Mouse (Mus musculus) CH12.LX (cell line): ENCODE measurements at regions not wholly inside any gene's neighbourhood (a gene's known extent, or its start where the extent isn't known, plus 50 kb on each side); places are given as distances from the start of the nearest gene placed in this dataset.
A peak's percentile ranks its signal among the peaks of the same experiment; 100 is the strongest.

Source experiments
- DNase-seq: peaks from one replicate; pipeline ENCODE4 v3.0.0-alpha.2; 2013; ENCODE audit errors: extremely low read depth
- H3K27ac ChIP-seq: 2 replicates; pipeline ENCODE4 v1.5.1; 2012; ENCODE audit warnings: low read depth, mild to moderate bottlenecking, control low read depth, moderate library complexity; ENCODE audit not compliant: insufficient read depth
- H3K27me3 ChIP-seq: replicated peaks from 2 replicates; pipeline ENCODE3; 2012; ENCODE audit warnings: inconsistent platforms
- H3K36me3 ChIP-seq, 2 experiments: replicated peaks in 1 of 2; 2 replicates each; pipeline versions ENCODE3 to v1.6.1; 2012; ENCODE audit warnings: inconsistent platforms in 1 of 2, low read length in 1 of 2, mild to moderate bottlenecking in 1 of 2, mixed read lengths in 1 of 2, moderate library complexity in 1 of 2; ENCODE audit not compliant: control insufficient read depth in 1 of 2, insufficient read depth in 1 of 2
- H3K4me1 ChIP-seq, 2 experiments: 2 replicates each; pipeline ENCODE4 v1.6.1; 2012; ENCODE audit warnings: inconsistent platforms in 1 of 2, moderate library complexity in 1 of 2; ENCODE audit not compliant: insufficient read depth in 2 of 2, control insufficient read depth in 1 of 2
- H3K4me2 ChIP-seq: 2 replicates; pipeline ENCODE4 v1.6.1; 2012; ENCODE audit warnings: low read depth, mild to moderate bottlenecking, control low read depth; ENCODE audit not compliant: poor library complexity, insufficient read depth, severe bottlenecking
- H3K4me3 ChIP-seq, 3 experiments: fragments of 150-350 bp in 1 of 3; sonication (generic) in 1 of 3; replicated peaks in 1 of 3; 2 replicates each; pipeline versions ENCODE3 to v1.5.1; 2011 to 2012; ENCODE audit warnings: low read depth in 2 of 3, low read length in 2 of 3, mild to moderate bottlenecking in 2 of 3, moderate library complexity in 2 of 3, control low read depth in 1 of 3, improper control_type of control experiment in 1 of 3, inconsistent platforms in 1 of 3, mixed read lengths in 1 of 3; ENCODE audit not compliant: poor library complexity in 1 of 3
- H3K79me2 ChIP-seq: replicated peaks from 2 replicates; pipeline ENCODE4 v1.6.1; 2012; ENCODE audit warnings: mild to moderate bottlenecking, moderate library complexity; ENCODE audit not compliant: control insufficient read depth, poor library complexity, insufficient read depth, severe bottlenecking; ENCODE audit errors: extremely low read depth
- H3K9ac ChIP-seq: 2 replicates; pipeline ENCODE4 v1.6.1; 2012; ENCODE audit warnings: low read depth, mild to moderate bottlenecking, control low read depth, moderate library complexity; ENCODE audit not compliant: insufficient read depth
- H3K9me3 ChIP-seq: replicated peaks from 2 replicates; pipeline ENCODE3; 2012; ENCODE audit warnings: low read length, inconsistent platforms, mixed read lengths
- BHLHE40 ChIP-seq: IDR thresholded peaks from 2 replicates; pipeline ENCODE4 v1.6.1; 2011; ENCODE audit warnings: mild to moderate bottlenecking, low read depth, low read length, improper control_type of control experiment
- CHD1 ChIP-seq: IDR thresholded peaks from 2 replicates; pipeline ENCODE4 v1.6.1; 2012; ENCODE audit warnings: low read depth, low read length, improper control_type of control experiment, inconsistent platforms
- CTCF ChIP-seq, 2 experiments: IDR thresholded peaks in 1 of 2; conservative IDR thresholded peaks in 1 of 2; 2 replicates each; pipeline ENCODE4 v1.5.1; 2011 to 2012; ENCODE audit warnings: low read depth in 2 of 2, low read length in 2 of 2, improper control_type of control experiment in 1 of 2, inconsistent platforms in 1 of 2, mild to moderate bottlenecking in 1 of 2, moderate library complexity in 1 of 2
- E2F4 ChIP-seq: IDR thresholded peaks from 2 replicates; pipeline ENCODE4 v1.6.1; 2011; ENCODE audit warnings: low read depth, low read length, improper control_type of control experiment; ENCODE audit not compliant: insufficient replicate concordance
- ELF1 ChIP-seq: IDR thresholded peaks from 2 replicates; pipeline ENCODE4 v1.6.1; 2014; ENCODE audit warnings: low read depth, mild to moderate bottlenecking, inconsistent platforms, low read length, improper control_type of control experiment
- ETS1 ChIP-seq: conservative IDR thresholded peaks from 2 replicates; pipeline ENCODE4 v1.6.1; 2012; ENCODE audit warnings: low read depth, mild to moderate bottlenecking, inconsistent platforms, low read length, improper control_type of control experiment, moderate library complexity
- HCFC1 ChIP-seq: IDR thresholded peaks from 2 replicates; pipeline ENCODE4 v1.6.1; 2012; ENCODE audit warnings: low read depth, mild to moderate bottlenecking, inconsistent platforms, low read length, improper control_type of control experiment
- IRF4 ChIP-seq: IDR thresholded peaks from 2 replicates; pipeline ENCODE4 v1.6.1; 2014; ENCODE audit warnings: low read depth, mild to moderate bottlenecking, inconsistent platforms, low read length, improper control_type of control experiment
- JUN ChIP-seq: IDR thresholded peaks from 2 replicates; pipeline ENCODE4 v1.6.1; 2011; ENCODE audit warnings: low read depth, mild to moderate bottlenecking, low read length, improper control_type of control experiment, moderate library complexity; ENCODE audit not compliant: insufficient read depth
- JUND ChIP-seq: conservative IDR thresholded peaks from 2 replicates; pipeline ENCODE4 v1.6.1; 2011; ENCODE audit warnings: low read depth, low read length, improper control_type of control experiment
- KAT2A ChIP-seq: IDR thresholded peaks from 2 replicates; pipeline ENCODE4 v1.6.1; 2012; ENCODE audit warnings: low read length, improper control_type of control experiment, inconsistent platforms; ENCODE audit not compliant: insufficient replicate concordance
- MAFK ChIP-seq: IDR thresholded peaks from 2 replicates; pipeline ENCODE4 v1.6.1; 2011; ENCODE audit warnings: low read length, improper control_type of control experiment; ENCODE audit not compliant: insufficient replicate concordance
- MAX ChIP-seq: IDR thresholded peaks from 2 replicates; pipeline ENCODE4 v1.6.1; 2011; ENCODE audit warnings: low read length, improper control_type of control experiment
- MAZ ChIP-seq: IDR thresholded peaks from 2 replicates; pipeline ENCODE4 v1.6.1; 2012; ENCODE audit warnings: low read depth, mild to moderate bottlenecking, inconsistent platforms, low read length, improper control_type of control experiment, moderate library complexity
- MEF2A ChIP-seq: IDR thresholded peaks from 2 replicates; pipeline ENCODE4 v1.6.1; 2014; ENCODE audit warnings: low read depth, mild to moderate bottlenecking, inconsistent platforms, low read length, improper control_type of control experiment, borderline replicate concordance
- MYC ChIP-seq: IDR thresholded peaks from 2 replicates; pipeline ENCODE4 v1.6.1; 2011; ENCODE audit warnings: low read depth, mild to moderate bottlenecking, improper control_type of control experiment, low read length
- NELFE ChIP-seq: IDR thresholded peaks from 2 replicates; pipeline ENCODE4 v1.6.1; 2011; ENCODE audit warnings: low read depth, low read length, improper control_type of control experiment
- NRF1 ChIP-seq: IDR thresholded peaks from 2 replicates; pipeline ENCODE4 v1.6.1; 2014; ENCODE audit warnings: low read depth, mild to moderate bottlenecking, inconsistent platforms, low read length, improper control_type of control experiment, moderate library complexity
- POLR2A ChIP-seq: IDR thresholded peaks from 2 replicates; pipeline ENCODE4 v1.6.1; 2011; ENCODE audit warnings: low read depth, mild to moderate bottlenecking, improper control_type of control experiment, low read length
- RAD21 ChIP-seq: IDR thresholded peaks from 2 replicates; pipeline ENCODE4 v1.6.1; 2011; ENCODE audit warnings: low read depth, mild to moderate bottlenecking, low read length, improper control_type of control experiment, moderate library complexity
- SIN3A ChIP-seq: IDR thresholded peaks from 2 replicates; pipeline ENCODE4 v1.6.1; 2012; ENCODE audit warnings: low read length, improper control_type of control experiment, inconsistent platforms
- SMC3 ChIP-seq: IDR thresholded peaks from 2 replicates; pipeline ENCODE4 v1.6.1; 2011; ENCODE audit warnings: low read depth, low read length, improper control_type of control experiment
- TBP ChIP-seq: conservative IDR thresholded peaks from 2 replicates; pipeline ENCODE4 v1.6.1; 2011; ENCODE audit warnings: low read depth, low read length, improper control_type of control experiment
- UBTF ChIP-seq: IDR thresholded peaks from 2 replicates; pipeline ENCODE4 v1.6.1; 2012; ENCODE audit warnings: low read depth, mild to moderate bottlenecking, inconsistent platforms, low read length, improper control_type of control experiment, moderate library complexity
- USF1 ChIP-seq: IDR thresholded peaks from 2 replicates; pipeline ENCODE4 v1.6.1; 2014; ENCODE audit warnings: low read depth, mild to moderate bottlenecking, inconsistent platforms, low read length, improper control_type of control experiment
- ZC3H11A ChIP-seq: IDR thresholded peaks from 2 replicates; pipeline ENCODE4 v1.6.1; 2012; ENCODE audit warnings: low read depth, mild to moderate bottlenecking, inconsistent platforms, low read length, improper control_type of control experiment
- ZKSCAN1 ChIP-seq: IDR thresholded peaks from 2 replicates; pipeline ENCODE4 v1.6.1; 2012; ENCODE audit warnings: low read depth, inconsistent platforms, low read length, improper control_type of control experiment, borderline replicate concordance
- ZMIZ1 ChIP-seq: IDR thresholded peaks from 2 replicates; pipeline ENCODE4 v1.6.1; 2012; ENCODE audit warnings: low read depth, mild to moderate bottlenecking, inconsistent platforms, low read length, improper control_type of control experiment
- ZNF384 ChIP-seq: IDR thresholded peaks from 2 replicates; pipeline ENCODE4 v1.6.1; 2012; ENCODE audit warnings: low read depth, low read length, improper control_type of control experiment, inconsistent platforms
- dilution Hi-C: fragments of 300-500 bp; cut with MboI; formaldehyde crosslinking; loops from 2 replicates; pipeline ENCODE4 v1.14.3; 2020; ENCODE audit warnings: low sequenced_read_pairs; ENCODE audit not compliant: extremely low pct_unique_long_range_greater_than_20kb, extremely low pct_ligation_motif_present
- in situ Hi-C: fragments of 300-500 bp; cut with MboI; formaldehyde crosslinking; loops from 3 replicates; pipeline ENCODE4 v1.14.3; 2019; ENCODE audit warnings: low sequenced_read_pairs, low pct_ligation_motif_present, low pct_unique_long_range_greater_than_20kb, mixed read lengths

GRCm38 (mm10) chr5:136622152-136622551 lies 54.9 kb upstream of the Cux1 start:
- Histone ChIP-seq H3K27me3 (peaks cover 72% of the 10 kb centered on the region), H3K4me2 (no peak overlapping the region), H3K36me3 (no peaks in the 10 kb centered on the region), H3K9me3 (no peaks in the 10 kb centered on the region), H3K9ac (no peak overlapping the region), H3K4me3 (no peak overlapping the region)
- in situ Hi-C loops: loop anchor here (5.0 kb wide), 1 partner anchor 50 kb away; no protein-coding TSS in a partner anchor
- TF ChIP-seq ETS1 (no peak), JUND (no peak), ZNF384 (peak; percentile 72; the same call in 1 of the 2 replicates)
- TF ChIP-seq, all 38 proteins: peak for 1
- DNase-seq: no peak
- no peaks in the 10 kb centered on the region for H3K79me2 ChIP-seq
- no peak overlapping the region for H3K27ac ChIP-seq
- dilution Hi-C loops: no loop called here
- peaks cover 0 to 7% of the 10 kb centered on the region in 2 experiments; a peak in 2 of 4 replicates for H3K4me1 ChIP-seq

DNA sequence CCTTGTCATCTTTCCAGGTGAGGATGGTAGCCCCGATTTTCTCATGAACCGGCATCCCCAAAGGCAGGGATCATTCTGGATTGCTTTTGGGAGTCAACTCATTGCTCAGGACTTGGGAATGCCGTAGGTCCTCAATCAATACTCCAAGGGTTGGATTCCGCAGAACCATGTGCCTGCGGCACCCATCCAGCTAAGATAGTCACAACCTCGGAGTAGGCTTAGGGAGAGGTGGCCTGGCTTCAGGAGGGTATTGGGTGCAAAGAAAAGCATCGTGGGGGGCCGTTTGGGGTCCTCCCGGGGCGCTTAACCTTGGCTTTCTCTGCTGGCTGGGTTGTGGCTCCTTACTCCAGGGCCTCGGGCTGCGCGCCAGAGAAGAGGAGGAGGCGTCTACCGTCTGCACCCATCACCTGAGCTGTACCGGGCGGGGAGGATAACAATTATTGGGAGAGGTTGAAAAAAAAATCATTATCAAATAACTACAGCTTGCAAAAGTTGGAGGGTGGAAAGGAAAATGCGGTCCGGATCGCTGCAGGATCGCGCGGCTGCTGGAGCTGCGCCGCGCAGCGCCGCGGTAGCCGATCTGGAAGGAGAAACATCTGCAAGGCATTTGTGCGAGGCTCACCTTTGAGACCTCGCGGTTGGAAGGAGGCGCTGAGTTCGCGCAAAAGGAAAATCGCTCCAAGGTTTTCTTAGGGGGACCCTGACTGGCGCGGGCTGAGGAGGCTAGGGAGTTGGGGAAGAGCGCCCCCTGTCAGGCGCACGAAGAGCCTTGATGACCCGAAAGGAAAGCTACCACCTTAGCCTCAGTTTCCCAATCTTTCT lies 55.6 kb upstream of the Cux1 start:
- Histone ChIP-seq H3K79me2 (no peaks in the 10 kb centered on the region), H3K4me2 (peak overlapping the region; percentile 79), H3K27ac (no peak overlapping the region), H3K4me1 (peaks cover 0 to 10% of the 10 kb centered on the region in 2 experiments; a peak in 2 of 4 replicates), H3K4me3 (peak overlapping the region in 2 of 3 experiments; percentile 24 to 26), H3K9ac (no peak overlapping the region), H3K36me3 (no peaks in the 10 kb centered on the region), H3K27me3 (peaks cover 73% of the 10 kb centered on the region), H3K9me3 (no peaks in the 10 kb centered on the region)
- peak; percentile 50 for DNase-seq
- TF ChIP-seq MEF2A (peak; percentile 53; the same call in 1 of the 2 replicates), ZC3H11A (peak; percentile 17; the same call in 1 of the 2 replicates), RAD21 (peak; percentile 57), NRF1 (peak; percentile 63), KAT2A (no peak), UBTF (no peak), ETS1 (no peak), ELF1 (peak; percentile 29; the same call in 1 of the 2 replicates), SMC3 (peak; percentile 71), MAZ (0 out of 2 replicates have a peak, but pooled peaks have one; percentile 40), USF1 (no peak), NELFE (no peak), MYC (0 out of 2 replicates have a peak, but pooled peaks have one; percentile 51), MAX (peak; percentile 44; the same call in 1 of the 2 replicates), TBP (no peak), MAFK (no peak), JUN (no peak), BHLHE40 (0 out of 2 replicates have a peak, but pooled peaks have one; percentile 22), CTCF (conservative IDR thresholded peaks at IDR 0.05 in 1 of 2, IDR thresholded peaks at IDR 0.05 in 1 of 2; ENCODE audit: low read depth in 2 of 2, low read length in 2 of 2) (peak; percentile 58 to 75), CHD1 (no peak), ZMIZ1 (no peak), E2F4 (0 out of 2 replicates have a peak, but pooled peaks have one; percentile 25), IRF4 (0 out of 2 replicates have a peak, but pooled peaks have one; percentile 34), HCFC1 (no peak), ZKSCAN1 (no peak), ZNF384 (peak; percentile 79), POLR2A (no peak), SIN3A (peak; percentile 62)
- dilution Hi-C loops: no loop called here
- in situ Hi-C loops: loop anchor here (5.0 kb wide), 1 partner anchor 51 kb away; no protein-coding TSS in a partner anchor
